Mouse (Mus musculus) spleen, adult 2 months (tissue): ENCODE measurements around the gene Pax7. TPM values are rescaled to one million over a fixed set of nuclear protein-coding genes. Genes with fewer than 3 reads are reported as not detected.

Source experiments
- DNase-seq, 2 experiments: peaks; one replicate each; pipeline versions ENCODE4 v3.0.0 to v3.0.0-alpha.2; 2012 to 2021; ENCODE audit warnings: low spot score in 2 of 2, low read depth in 1 of 2
- H3K27ac ChIP-seq: fragments of 200-500 bp; 2 replicates; pipeline ENCODE4 v1.5.1; 2012; ENCODE audit warnings: low read length, inconsistent platforms; ENCODE audit not compliant: insufficient read depth
- H3K27me3 ChIP-seq: fragments of 200-500 bp; 2 replicates; pipeline ENCODE4 v1.6.1; 2012; ENCODE audit warnings: mild to moderate bottlenecking, moderate library complexity, low read length, inconsistent platforms; ENCODE audit not compliant: control insufficient read depth, insufficient read depth
- H3K36me3 ChIP-seq: fragments of 200-500 bp; 2 replicates; pipeline ENCODE4 v1.6.1; 2012; ENCODE audit warnings: mild to moderate bottlenecking, low read length, inconsistent platforms; ENCODE audit not compliant: control insufficient read depth, insufficient read depth
- H3K4me1 ChIP-seq: fragments of 200-500 bp; 2 replicates; pipeline ENCODE4 v1.6.1; 2011; ENCODE audit warnings: inconsistent platforms; ENCODE audit not compliant: control insufficient read depth, insufficient read depth, insufficient read length
- H3K4me3 ChIP-seq: fragments of 200-500 bp; 2 replicates; pipeline ENCODE4 v1.5.1; 2011; ENCODE audit warnings: mild to moderate bottlenecking, inconsistent platforms; ENCODE audit not compliant: insufficient read depth, insufficient read length; ENCODE audit errors: extremely low read depth
- CTCF ChIP-seq: fragments of 200-500 bp; IDR thresholded peaks from 2 replicates; pipeline ENCODE4 v1.5.1; 2011; ENCODE audit warnings: mild to moderate bottlenecking, inconsistent platforms; ENCODE audit not compliant: insufficient read depth, insufficient read length, insufficient replicate concordance; ENCODE audit errors: extremely low read depth
- POLR2A ChIP-seq: fragments of 200-500 bp; IDR thresholded peaks from 2 replicates; pipeline ENCODE4 v1.6.1; 2011; ENCODE audit warnings: low read depth, low read length, inconsistent platforms
- WGBS: fragments of 180-500 bp; shearing (Covaris S2); methylation state at CpG from one replicate; pipeline ENCODE4 v1.1.7; 2018; 5-methylcytosine and 5-hydroxymethylcytosine counted together
- polyA plus RNA-seq: library from polyadenylated mRNA; depleted of rRNA; stranded (reverse); fragments of >200 nt; gene quantifications from 2 replicates; pipeline ENCODE4 v1.2.3, GENCODE M21; 2012

The Pax7 gene
- polyA plus RNA-seq, 1 experiment, result 0.11 TPM

- DNase-seq, result no peak
- TF ChIP-seq CTCF (no peak), POLR2A (no peak)
- Histone ChIP-seq H3K4me3 (no peak overlapping the region), H3K27ac (no peak overlapping the region), H3K36me3 (no peaks in the 10 kb centered on the region), H3K27me3 (no peaks in the 10 kb centered on the region), H3K4me1 (no peaks in the 10 kb centered on the region)
- WGBS, result 51% methylated on average over 2 of the region's 2 CpGs
Observed at GRCm38 (mm10) chr4:139727101-139727500, 106.2 kb downstream of the Pax7 start.

GRCm38 (mm10) chr4:139725421-139725820 is 107.9 kb downstream of the Pax7 start:
- no peaks in the 10 kb centered on the region for H3K36me3 ChIP-seq
- TF ChIP-seq CTCF (no peak), POLR2A (no peak)
- 79% methylated on average over 15 of the region's 15 CpGs for WGBS
- no peaks in the 10 kb centered on the region for H3K27me3 ChIP-seq
- no peak for DNase-seq
- H3K4me3 ChIP-seq, result no peak overlapping the region
- H3K27ac ChIP-seq, result no peak overlapping the region
- H3K4me1 ChIP-seq, result no peaks in the 10 kb centered on the region

- Histone ChIP-seq H3K36me3 (no peaks in the 10 kb centered on the region), H3K4me1 (no peaks in the 10 kb centered on the region), H3K27ac (no peak overlapping the region), H3K4me3 (no peak overlapping the region), H3K27me3 (no peaks in the 10 kb centered on the region)
- no peak for TF ChIP-seq POLR2A
- no peak for TF ChIP-seq CTCF
- DNase-seq, result no peak
- 56% methylated on average over 4 of the region's 4 CpGs for WGBS
Observed at GRCm38 (mm10) chr4:139724296-139724695, 109.0 kb downstream of the Pax7 start.

- Histone ChIP-seq H3K4me1 (no peaks in the 10 kb centered on the region), H3K4me3 (no peak overlapping the region), H3K27ac (no peak overlapping the region), H3K36me3 (no peaks in the 10 kb centered on the region), H3K27me3 (no peaks in the 10 kb centered on the region)
- TF ChIP-seq POLR2A (no peak), CTCF (no peak)
- WGBS, result 67% methylated on average over 5 of the region's 5 CpGs
- no peak for DNase-seq
Observed at GRCm38 (mm10) chr4:139718978-139719377, 114.3 kb downstream of the Pax7 start.

- Histone ChIP-seq H3K36me3 (no peaks in the 10 kb centered on the region), H3K4me1 (no peaks in the 10 kb centered on the region), H3K4me3 (no peak overlapping the region), H3K27me3 (no peaks in the 10 kb centered on the region), H3K27ac (no peak overlapping the region)
- DNase-seq, result no peak
- WGBS, result 86% methylated on average over 10 of the region's 10 CpGs
- TF ChIP-seq POLR2A (no peak), CTCF (no peak)
Observed at GRCm38 (mm10) chr4:139716477-139717169, 116.7 kb downstream of the Pax7 start.

- H3K36me3 ChIP-seq, result no peaks in the 10 kb centered on the region
- no peak overlapping the region for H3K4me3 ChIP-seq
- no peaks in the 10 kb centered on the region for H3K4me1 ChIP-seq
- no peaks in the 10 kb centered on the region for H3K27me3 ChIP-seq
- TF ChIP-seq POLR2A (no peak), CTCF (no peak)
- DNase-seq, result no peak
- no peak overlapping the region for H3K27ac ChIP-seq
- WGBS, result 52% methylated on average over 13 of the region's 13 CpGs
Observed at GRCm38 (mm10) chr4:139715241-139715932, 117.9 kb downstream of the Pax7 start.
